Mouse (Mus musculus) ES-E14 (cell line): Measurements from ENCODE around the gene Epb41. TPM values are rescaled to one million over a fixed set of nuclear protein-coding genes. Genes with fewer than 3 reads are reported as not detected.

Source experiments
- DNase-seq: peaks from one replicate; pipeline ENCODE4 v3.0.0-alpha.2; 2013; ENCODE audit warnings: low read depth, low spot score
- H3K27ac ChIP-seq: 2 replicates; pipeline ENCODE4 v1.5.1; 2012; ENCODE audit warnings: low read depth, mild to moderate bottlenecking, low read length, moderate library complexity, mixed read lengths; ENCODE audit not compliant: poor library complexity, insufficient read depth, severe bottlenecking
- H3K36me3 ChIP-seq: 2 replicates; pipeline ENCODE4 v1.6.1; 2012; ENCODE audit warnings: mild to moderate bottlenecking, low read length, moderate library complexity, mixed read lengths; ENCODE audit not compliant: control insufficient read depth, poor library complexity, insufficient read depth, severe bottlenecking
- H3K4me1 ChIP-seq, 2 experiments: fragments of 150-350 bp in 1 of 2; sonication (generic) in 1 of 2; 2 replicates each; pipeline ENCODE4 v1.6.1; 2012; ENCODE audit warnings: low read length in 2 of 2, mild to moderate bottlenecking in 1 of 2, mixed read lengths in 1 of 2; ENCODE audit not compliant: control insufficient read depth in 2 of 2, insufficient read depth in 2 of 2, poor library complexity in 1 of 2
- H3K4me3 ChIP-seq, 2 experiments: fragments of 150-350 bp in 1 of 2; sonication (generic) in 1 of 2; 2 replicates each; pipeline ENCODE4 v1.5.1; 2012; ENCODE audit warnings: low read length in 2 of 2, low read depth in 1 of 2, mild to moderate bottlenecking in 1 of 2, mixed read lengths in 1 of 2; ENCODE audit not compliant: insufficient read depth in 1 of 2, poor library complexity in 1 of 2, severe bottlenecking in 1 of 2
- H3K9ac ChIP-seq: 2 replicates; pipeline ENCODE4 v1.6.1; 2012; ENCODE audit warnings: low read depth, mild to moderate bottlenecking, low read length, mixed read lengths; ENCODE audit not compliant: poor library complexity, insufficient read depth, severe bottlenecking
- H3K9me3 ChIP-seq: fragments of 150-350 bp; sonication (generic); 2 replicates; pipeline ENCODE4 v1.6.1; 2012; ENCODE audit warnings: low read depth, mild to moderate bottlenecking, low read length; ENCODE audit not compliant: control insufficient read depth, insufficient read depth
- CHD2 ChIP-seq: IDR thresholded peaks from 2 replicates; pipeline ENCODE4 v1.6.1; 2014; ENCODE audit warnings: mild to moderate bottlenecking, low read depth, low read length, inconsistent platforms
- HCFC1 ChIP-seq: IDR thresholded peaks from 2 replicates; pipeline ENCODE4 v1.6.1; 2012; ENCODE audit warnings: low read length, inconsistent platforms, borderline replicate concordance; ENCODE audit not compliant: insufficient read depth
- MAFK ChIP-seq: IDR thresholded peaks from 2 replicates; pipeline ENCODE4 v1.6.1; 2014; ENCODE audit warnings: mild to moderate bottlenecking, low read depth, low read length, inconsistent platforms; ENCODE audit not compliant: insufficient read depth
- ZC3H11A ChIP-seq: IDR thresholded peaks from 2 replicates; pipeline ENCODE4 v1.6.1; 2012; ENCODE audit warnings: low read depth, mild to moderate bottlenecking, inconsistent platforms, low read length, borderline replicate concordance
- ZNF384 ChIP-seq: IDR thresholded peaks from 2 replicates; pipeline ENCODE4 v1.6.1; 2012; ENCODE audit warnings: low read depth, low read length, inconsistent platforms
- in situ Hi-C, 2 experiments: fragments of 600-800 bp; cut with MboI; formaldehyde crosslinking; loops; one replicate each; pipeline ENCODE4 v1.15.1; 2025; ENCODE audit warnings: low sequenced_read_pairs in 2 of 2, inconsistent platforms in 1 of 2; ENCODE audit not compliant: unreplicated experiment in 2 of 2
- total RNA-seq: library from RNA; depleted of rRNA; stranded (reverse); fragments of 300-350 nt; gene quantifications from 2 replicates; pipeline ENCODE4 v1.2.3, GENCODE M21; 2012

The Epb41 gene
- total RNA-seq, 1 experiment, result 16.3 TPM

- in situ Hi-C loops, result no loop called here
- TF ChIP-seq HCFC1 (no peak), ZNF384 (no peak), ZC3H11A (no peak), MAFK (no peak), CHD2 (no peak)
- Histone ChIP-seq H3K9ac (no peak overlapping the region), H3K36me3 (no peaks in the 10 kb centered on the region), H3K9me3 (no peaks in the 10 kb centered on the region), H3K27ac (no peak overlapping the region), H3K4me3 (no peak overlapping the region), H3K4me1 (no peaks in the 10 kb centered on the region)
- DNase-seq, result no peak
These were observed 134.3 kb downstream of the Epb41 start for GRCm38 (mm10) chr4:131940846-131941245.

DNA sequence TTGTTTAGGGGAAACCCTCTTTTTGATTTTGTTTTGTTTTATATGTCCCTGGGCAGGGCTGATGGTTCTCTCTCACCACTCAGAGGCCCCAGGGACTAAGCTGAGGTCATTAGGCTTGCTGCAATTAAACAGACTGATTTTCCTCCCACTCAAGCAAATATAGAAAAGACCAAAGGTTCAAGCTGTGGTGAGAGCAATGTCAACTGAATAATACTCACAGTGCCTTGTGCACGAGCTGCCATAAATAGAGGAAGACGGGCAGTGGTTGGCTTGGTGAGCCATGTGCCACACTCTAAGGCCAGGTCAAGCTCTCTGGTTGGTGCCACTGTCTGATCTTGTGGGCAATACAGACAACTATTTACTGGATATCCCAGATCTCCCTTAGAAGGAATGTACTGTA lies 135.7 kb downstream of the Epb41 start:
- no peaks in the 10 kb centered on the region for H3K9me3 ChIP-seq
- in situ Hi-C loops, result no loop called here
- TF ChIP-seq ZNF384 (no peak), HCFC1 (no peak), CHD2 (no peak), MAFK (no peak), ZC3H11A (no peak)

GRCm38 (mm10) chr4:131929146-131929545 lies 146.0 kb downstream of the Epb41 start:
- no peaks in the 10 kb centered on the region for H3K9me3 ChIP-seq
- no peaks in the 10 kb centered on the region for H3K4me1 ChIP-seq
- DNase-seq, result no peak
- no peak overlapping the region for H3K9ac ChIP-seq
- in situ Hi-C loops, result no loop called here
- H3K36me3 ChIP-seq, result peaks cover 11% of the 10 kb centered on the region; the same call in 1 of the 2 replicates
- H3K4me3 ChIP-seq, result no peak overlapping the region
- TF ChIP-seq MAFK (no peak), ZNF384 (no peak), CHD2 (no peak), ZC3H11A (no peak)
- no peak overlapping the region for H3K27ac ChIP-seq

More for the DNA sequence above, 135.7 kb downstream of the Epb41 start:
- no peak overlapping the region for H3K27ac ChIP-seq
- no peaks in the 10 kb centered on the region; the same call in 1 of the 2 replicates for H3K36me3 ChIP-seq
- DNase-seq, result no peak
- H3K9ac ChIP-seq, result no peak overlapping the region
- H3K4me1 ChIP-seq, result no peaks in the 10 kb centered on the region
- H3K4me3 ChIP-seq, result no peak overlapping the region

- no peak overlapping the region for H3K4me3 ChIP-seq
- in situ Hi-C loops, result no loop called here
- TF ChIP-seq ZNF384 (no peak), ZC3H11A (no peak), CHD2 (no peak), HCFC1 (no peak), MAFK (no peak)
- H3K9me3 ChIP-seq, result no peaks in the 10 kb centered on the region
- no peak overlapping the region for H3K9ac ChIP-seq
- H3K36me3 ChIP-seq, result peaks cover 8% of the 10 kb centered on the region; the same call in 1 of the 2 replicates
- DNase-seq, result no peak
- H3K4me1 ChIP-seq, result 0 out of 4 replicates have a peak, but pooled peaks cover 0 to 5% of the 10 kb centered on the region in 2 experiments
- no peak overlapping the region for H3K27ac ChIP-seq
These were observed 150.9 kb downstream of the Epb41 start for GRCm38 (mm10) chr4:131924096-131924810.

DNA sequence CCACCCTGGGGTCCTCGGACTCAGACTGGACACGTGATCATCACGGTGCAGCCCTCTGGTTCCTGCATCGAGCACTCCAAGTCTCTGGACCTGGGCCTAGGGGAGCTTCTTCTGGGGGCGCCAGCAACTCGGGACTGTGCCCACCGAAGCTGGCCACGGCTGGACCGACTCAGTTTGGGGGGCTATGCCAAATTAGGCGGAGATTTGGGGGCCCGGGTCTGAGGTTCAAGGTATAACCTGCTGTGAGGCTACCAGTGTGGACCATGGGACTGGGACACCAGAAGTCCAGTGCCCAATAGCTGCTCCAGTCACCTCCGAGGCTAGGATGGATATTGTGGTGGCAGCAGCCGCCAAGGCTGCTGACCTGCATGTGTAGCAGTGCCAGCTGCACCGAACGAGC lies 152.7 kb downstream of the Epb41 start:
- Histone ChIP-seq H3K27ac (no peak overlapping the region), H3K9me3 (no peaks in the 10 kb centered on the region), H3K9ac (no peak overlapping the region), H3K36me3 (peaks cover 3% of the 10 kb centered on the region; the same call in 1 of the 2 replicates), H3K4me1 (peaks cover 0 to 15% of the 10 kb centered on the region in 2 experiments; a peak in 3 of 4 replicates), H3K4me3 (peak overlapping the region; percentile 67 to 72)
- in situ Hi-C loops, result no loop called here
- no peak for DNase-seq
- no peak for TF ChIP-seq ZNF384
- TF ChIP-seq CHD2, result no peak
- TF ChIP-seq HCFC1, result no peak
- TF ChIP-seq MAFK, result no peak
- no peak for TF ChIP-seq ZC3H11A
